Mouse (Mus musculus) megakaryocyte progenitor cell, adult 5-6 weeks (primary cell): ENCODE measurements around the gene 1190005I06Rik. TPM values are rescaled to one million over a fixed set of nuclear protein-coding genes. Genes with fewer than 3 reads are reported as not detected.

Source experiments
- ATAC-seq: replicated peaks from 2 replicates; pipeline ENCODE4 v1.8.0; 2016; ENCODE audit warnings: mild to moderate bottlenecking, moderate TSS enrichment, inconsistent platforms; ENCODE audit not compliant: poor library complexity
- total RNA-seq, 2 experiments: library from RNA; stranded (forward) in 1 of 2; stranded (reverse) in 1 of 2; fragments of 157-497, 149-512 nt in 1 of 2; fragments of 200-1000 nt in 1 of 2; gene quantifications; 2 replicates each; pipeline versions ENCODE4 v1.2.3 to v1.2.4; 2015 to 2017

Gene 1190005I06Rik
- total RNA-seq, 2 experiments from 2014 or later: 1.1 TPM; not detected in 1

DNA sequence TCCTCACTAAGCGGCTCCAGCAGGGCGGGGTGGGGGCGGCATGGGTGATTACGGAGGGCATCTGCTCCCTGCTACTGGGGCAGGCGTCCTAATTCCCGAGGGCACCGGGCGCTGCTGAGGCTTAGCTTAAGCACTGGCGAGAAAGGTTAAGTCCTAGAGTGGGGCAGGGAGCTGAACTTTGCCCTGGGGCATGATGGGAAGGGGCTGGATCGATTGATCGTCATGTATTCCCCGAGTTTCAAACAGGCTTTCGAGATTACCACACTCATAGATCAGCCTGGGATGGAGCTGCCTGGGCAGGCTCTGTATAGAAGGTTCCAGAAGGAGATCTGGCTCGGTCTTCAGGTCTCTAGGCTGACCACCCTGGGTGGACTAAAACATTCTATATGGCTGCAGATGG, 25.3 kb downstream of the 1190005I06Rik start:
- no peak for ATAC-seq

DNA sequence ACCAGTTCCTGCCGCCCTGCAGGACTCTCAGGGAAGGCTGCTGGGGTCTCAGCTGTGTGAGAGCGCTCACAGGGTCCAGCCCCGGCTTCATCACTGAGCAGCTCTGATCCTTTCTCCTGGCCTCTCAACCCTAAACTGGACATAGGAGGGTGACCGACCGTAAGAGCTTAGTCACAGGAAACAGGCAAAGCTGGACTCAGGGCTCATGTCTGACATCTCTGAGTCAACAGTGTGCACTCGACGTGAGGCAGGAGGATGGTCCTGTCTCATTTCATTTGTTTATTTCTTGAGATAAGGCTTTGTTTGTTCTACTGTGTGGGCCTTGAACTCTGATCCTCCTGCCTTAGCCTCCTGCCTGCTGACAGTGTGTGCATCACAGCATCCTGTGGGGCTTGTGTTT, 27.0 kb downstream of the 1190005I06Rik start:
- ATAC-seq: no peak

DNA sequence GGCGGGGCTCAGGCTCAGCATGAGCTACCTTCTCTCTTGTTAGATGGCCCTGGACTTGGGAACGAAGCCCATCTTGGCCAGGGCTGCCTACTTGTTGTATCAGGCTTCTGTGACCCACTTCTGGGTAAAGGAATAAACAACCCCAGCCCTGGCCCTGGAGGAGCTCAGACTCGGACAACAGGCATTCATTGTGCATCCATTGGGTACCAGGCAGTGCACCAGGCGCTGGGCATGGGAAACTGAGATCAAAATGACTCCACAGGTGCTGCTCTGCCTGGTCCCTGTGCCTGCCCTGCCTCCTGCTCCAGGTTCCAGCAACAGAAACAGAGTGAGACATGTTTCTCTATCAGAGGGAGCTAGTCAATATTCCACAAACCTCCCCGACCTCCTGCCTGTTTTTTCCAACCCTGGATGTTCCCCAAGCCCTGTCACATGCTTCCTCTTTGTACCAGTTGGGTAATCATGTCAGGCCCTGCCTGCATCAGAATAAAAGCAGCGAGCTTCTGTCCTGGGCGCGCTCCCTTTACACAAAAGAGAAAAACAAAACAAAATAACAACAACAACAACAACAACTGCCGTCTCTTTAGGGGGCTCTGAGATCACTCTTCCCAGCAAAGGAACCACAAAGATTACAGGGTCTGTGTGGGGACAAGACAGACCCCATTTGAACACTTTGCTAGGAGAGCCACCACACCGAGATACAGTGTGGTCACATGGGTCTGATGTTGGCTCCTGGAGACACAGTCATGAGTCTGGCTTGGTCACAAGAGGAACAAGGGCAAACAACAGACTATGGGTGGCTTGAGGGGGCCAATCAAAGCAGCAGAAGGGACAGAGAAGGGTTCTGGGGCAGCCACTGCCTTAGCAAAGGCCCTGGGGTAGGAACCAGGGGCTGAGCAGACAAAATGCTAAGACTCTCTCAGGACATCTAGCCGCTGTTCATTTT, 27.9 kb downstream of the 1190005I06Rik start:
- ATAC-seq: peak; percentile 50

- ATAC-seq: peak; percentile 89
Measured at GRCm38 (mm10) chr8:120618110-120618509, 29.3 kb downstream of the 1190005I06Rik start.

DNA sequence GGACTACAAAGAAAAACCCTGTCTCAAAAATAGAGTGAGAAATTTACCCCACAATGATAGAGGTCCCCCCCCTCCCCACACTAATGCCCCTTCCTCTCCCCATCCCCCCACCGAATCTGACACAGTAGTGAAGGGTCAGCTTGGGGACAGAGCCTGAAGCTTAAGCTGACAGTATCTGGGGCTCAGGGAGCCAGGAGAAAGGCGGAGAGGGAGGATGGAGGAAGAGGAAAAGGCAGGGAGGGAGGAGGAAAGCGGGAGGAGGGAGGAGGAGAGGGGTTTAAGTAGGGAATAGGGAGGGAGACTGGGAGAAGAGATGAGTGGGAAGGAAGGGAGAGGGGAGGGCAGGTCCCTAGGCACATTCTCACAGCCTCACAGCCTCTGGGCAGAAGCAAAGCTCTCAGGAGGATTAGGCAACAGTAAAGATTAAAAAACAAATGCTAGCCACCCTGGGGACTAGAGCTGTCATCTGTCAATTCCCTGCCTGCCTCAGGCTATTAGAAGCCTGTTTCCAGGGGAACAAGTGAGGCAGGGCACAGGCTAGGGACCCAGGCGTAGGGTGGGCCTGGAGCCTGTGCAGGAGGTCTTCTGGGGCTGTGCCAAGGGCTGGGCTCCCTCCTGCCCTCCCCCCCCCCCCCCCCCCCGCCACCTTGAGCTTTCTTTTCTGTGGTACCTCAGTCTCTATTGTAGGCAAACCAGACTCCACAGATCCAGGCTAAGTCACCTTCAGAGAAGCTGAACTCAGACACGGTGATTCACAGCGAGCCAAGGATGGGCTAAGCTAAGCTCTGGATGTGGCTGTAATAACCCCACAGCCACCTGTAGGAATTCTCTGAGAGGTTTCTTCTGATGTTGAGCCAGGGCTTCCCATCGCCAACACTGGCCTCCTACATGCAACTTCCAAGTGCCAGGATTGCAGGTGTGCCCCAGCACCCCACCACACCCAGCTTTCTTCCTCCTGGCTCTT, 30.5 kb downstream of the 1190005I06Rik start:
- no peak for ATAC-seq

GRCm38 (mm10) chr8:120614491-120614890, 32.9 kb downstream of the 1190005I06Rik start:
- no peak for ATAC-seq

DNA sequence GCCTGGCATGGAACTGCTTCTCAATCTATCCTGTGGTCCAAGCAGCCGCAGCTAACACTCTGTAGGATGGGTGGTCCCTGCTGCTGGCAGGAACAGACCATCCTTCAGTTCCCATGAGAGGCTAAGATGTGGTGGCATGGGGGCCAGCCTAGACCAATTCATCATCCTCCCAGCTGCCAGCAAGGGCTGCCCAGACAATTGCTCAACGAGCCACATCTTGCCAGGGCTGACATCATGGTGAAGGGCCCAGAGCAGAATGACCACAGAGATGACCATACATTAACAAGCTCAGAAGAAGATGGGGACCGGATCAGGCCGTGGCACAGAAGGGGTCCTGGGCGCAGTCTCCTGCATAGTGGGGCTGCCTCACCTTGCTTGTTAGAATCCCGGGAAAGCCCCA, 36.6 kb downstream of the 1190005I06Rik start:
- no peak for ATAC-seq

GRCm38 (mm10) chr8:120607885-120608284, 39.5 kb downstream of the 1190005I06Rik start:
- ATAC-seq: peak; percentile 96

DNA sequence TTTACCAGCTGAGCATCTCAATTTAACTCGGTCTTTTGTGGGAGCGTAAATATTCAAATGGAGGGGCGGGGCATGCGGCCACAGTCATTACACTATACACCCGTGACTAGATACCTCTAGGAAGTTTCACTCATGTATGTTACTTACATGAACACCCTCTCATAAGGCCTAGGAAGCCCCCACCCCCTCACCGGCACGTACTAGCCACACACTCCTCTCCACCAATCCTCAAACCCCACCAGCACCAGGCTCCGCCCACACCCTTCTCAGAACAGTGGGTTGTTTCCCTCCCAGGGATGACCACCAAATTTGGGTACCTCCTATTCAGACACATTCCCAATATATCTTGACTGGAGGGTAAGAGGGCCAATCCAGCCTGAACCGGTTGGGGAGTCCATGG, 40.0 kb downstream of the 1190005I06Rik start:
- peak; percentile 38; the same call in 1 of the 2 replicates for ATAC-seq

- ATAC-seq: no peak
Measured at GRCm38 (mm10) chr8:120602672-120603071, 44.8 kb downstream of the 1190005I06Rik start.

- peak; percentile 91 for ATAC-seq
Measured at GRCm38 (mm10) chr8:120599504-120599903, 47.9 kb downstream of the 1190005I06Rik start.

DNA sequence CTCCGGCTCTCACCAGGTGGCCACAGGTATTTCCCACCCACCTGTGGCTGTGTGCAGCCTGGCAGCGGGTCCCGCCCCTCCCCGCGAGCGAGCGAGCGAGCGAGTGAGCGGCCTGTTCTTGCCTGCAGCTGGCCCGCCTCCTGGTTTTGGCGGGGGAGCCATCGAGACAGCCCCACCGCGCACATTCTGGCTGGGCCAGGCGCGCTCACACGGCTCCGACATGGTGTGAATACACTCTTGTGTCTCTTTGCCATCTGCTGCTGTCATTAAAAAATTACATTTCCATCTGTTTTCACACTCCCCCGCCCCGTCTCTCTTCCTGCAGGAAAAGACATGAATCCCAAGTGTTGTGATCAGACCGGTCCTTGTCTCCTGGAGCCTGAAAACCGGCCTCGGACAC, 48.9 kb downstream of the 1190005I06Rik start:
- ATAC-seq: no peak

DNA sequence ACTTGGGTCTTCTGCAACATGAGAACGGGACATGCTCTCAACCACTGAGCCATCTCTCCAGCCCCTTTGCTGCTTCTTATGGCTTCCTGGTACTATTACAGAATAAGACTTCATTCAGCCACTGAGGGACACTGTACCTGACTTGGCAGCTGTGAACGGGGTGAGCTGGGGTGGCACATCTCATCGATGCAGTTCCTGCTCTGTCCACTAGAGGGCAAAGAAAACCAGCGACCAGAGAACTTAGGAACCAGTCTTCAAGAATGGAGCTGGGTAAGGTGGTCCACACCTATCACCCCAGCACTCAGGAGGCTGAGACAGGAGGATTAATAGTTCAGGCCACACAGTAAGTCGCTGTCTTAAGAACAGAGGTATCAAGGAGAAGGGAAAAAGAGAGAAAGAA, 51.5 kb downstream of the 1190005I06Rik start:
- peak; percentile 85 for ATAC-seq

DNA sequence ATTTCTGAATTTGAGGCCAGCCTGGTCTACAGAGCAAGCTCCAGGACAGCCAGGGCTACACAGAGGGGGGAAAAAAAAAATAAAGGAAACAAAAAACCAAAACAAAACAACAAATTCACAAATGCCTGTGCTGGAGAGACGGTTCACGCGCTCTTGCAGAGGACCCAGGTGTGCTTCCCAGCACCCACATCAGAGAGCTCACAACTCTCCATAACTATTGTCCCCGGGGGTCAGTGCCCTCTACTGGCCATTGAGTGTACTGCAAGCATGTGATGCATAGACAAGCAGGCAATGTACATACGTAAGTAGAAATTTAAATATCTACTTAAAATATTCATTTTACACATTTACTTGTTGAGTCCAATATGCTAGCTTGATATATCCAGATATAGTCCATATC, 52.9 kb downstream of the 1190005I06Rik start:
- no peak for ATAC-seq

GRCm38 (mm10) chr8:120591587-120592292, 55.7 kb downstream of the 1190005I06Rik start:
- no peak for ATAC-seq

- no peak for ATAC-seq
Measured at GRCm38 (mm10) chr8:120589921-120590320, 57.5 kb downstream of the 1190005I06Rik start.

DNA sequence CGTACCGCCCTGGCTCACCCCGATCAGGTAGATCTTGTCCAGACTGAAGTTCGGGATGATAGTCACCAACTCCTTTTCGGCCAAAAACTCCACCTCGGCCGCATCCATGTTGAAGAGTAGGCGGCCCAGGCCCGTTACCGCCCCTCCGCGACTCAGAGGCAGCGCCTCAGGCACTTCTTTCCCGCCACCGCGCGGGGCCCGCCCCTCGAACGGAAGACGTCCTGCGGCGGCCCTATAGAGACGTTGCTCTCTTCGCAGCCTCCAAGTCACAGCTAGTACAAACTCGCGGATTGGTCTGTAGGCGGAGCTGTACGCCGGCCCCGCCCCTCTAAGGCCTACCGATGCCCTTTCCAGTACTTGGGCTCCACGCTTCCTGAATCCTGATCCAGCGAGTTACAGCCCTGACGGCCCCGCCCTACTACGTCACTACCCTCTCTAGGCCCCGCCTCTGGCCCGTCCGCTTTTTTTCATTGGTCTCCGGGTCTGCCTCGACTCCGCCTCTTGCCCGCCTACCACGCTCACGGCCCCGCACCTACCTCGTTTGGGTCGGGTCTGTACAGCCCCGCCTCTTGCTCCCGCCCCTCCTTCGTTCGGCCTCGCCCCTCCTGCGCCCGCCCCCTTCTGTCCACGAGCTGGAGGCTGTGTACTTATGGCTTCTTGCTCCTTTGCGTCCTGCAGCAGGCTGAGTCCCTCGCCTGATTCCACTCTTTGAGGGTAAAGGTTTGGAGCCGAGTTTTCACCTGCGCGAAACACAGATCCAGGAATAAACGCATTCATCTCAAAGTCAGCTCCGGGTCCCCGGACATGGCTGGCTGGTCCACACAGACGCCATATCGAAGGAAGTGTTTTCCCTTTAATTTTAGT, 58.3 kb downstream of the 1190005I06Rik start, which contains the start of gene Gins2:
TSS of gene Gins2 (minus strand) at position 397 of the 864 bp plus-strand sequence.
- peak; percentile 93 for ATAC-seq

DNA sequence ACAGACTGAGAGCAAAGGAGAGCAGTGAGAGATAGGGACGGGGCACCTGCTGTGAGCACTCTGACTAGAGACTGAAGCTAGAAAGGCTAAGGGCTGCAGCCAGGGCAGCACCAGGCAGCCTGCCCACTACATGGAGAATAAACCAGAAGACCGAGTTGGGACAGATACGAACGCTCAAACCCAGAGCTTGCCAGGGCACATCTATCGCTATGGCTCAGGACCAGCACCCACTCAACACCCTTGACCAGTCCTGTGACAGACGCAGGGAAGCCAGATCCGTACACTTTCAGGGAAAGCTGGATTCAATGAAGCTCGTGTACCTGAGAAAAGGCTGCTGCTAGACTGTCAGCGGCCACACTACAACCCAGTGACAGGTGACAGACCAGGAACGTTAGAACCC, 61.9 kb downstream of the 1190005I06Rik start:
- no peak for ATAC-seq

DNA sequence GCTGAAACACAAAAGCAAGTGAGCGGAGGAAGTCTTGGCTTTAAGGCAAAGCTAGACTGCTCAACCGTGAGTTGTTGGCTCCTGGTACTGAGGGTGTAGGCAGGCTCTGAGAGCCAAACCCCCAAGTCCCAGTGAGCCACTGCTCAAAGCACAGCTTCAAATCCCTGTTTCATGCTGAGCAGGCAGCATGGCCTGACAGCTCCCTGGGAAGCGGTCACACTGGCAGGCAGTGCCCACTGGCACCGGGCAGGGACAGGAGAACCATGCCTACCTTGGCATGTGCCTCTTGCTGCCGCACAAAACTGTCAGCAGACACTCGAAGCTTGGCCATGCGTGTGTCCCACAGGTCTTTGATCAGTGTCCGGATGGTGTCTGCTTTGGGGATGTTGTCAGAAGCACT, 65.6 kb downstream of the 1190005I06Rik start:
- no peak for ATAC-seq

DNA sequence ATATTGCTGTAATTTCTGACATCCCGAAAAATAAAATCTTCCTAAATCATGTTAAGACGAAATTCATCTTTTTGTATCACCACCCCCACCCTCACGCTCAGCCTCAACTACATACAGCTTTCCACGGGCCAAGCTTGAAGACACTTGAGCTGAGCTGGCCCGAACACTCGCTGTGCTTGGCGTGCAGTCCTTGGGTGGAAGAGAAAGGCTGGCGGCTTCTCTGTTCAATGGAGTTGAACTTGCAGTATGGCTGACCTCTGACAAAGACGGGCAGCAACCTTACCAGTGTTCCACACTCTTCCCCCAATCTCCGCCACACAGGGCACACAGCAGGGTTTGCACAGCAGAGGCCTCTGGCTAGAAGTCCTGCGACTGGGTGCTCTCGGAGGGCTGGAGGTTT, 66.1 kb downstream of the 1190005I06Rik start:
- no peak for ATAC-seq
